Mouse (Mus musculus) heart, adult 8-10 months (tissue): ENCODE measurements around the gene Rpl10-ps3. TPM values are rescaled to one million over a fixed set of nuclear protein-coding genes. Genes with fewer than 3 reads are reported as not detected.

Experiments
- DNase-seq: peaks from one replicate; pipeline ENCODE4 v3.0.0; 2022; ENCODE audit warnings: low spot score
- total RNA-seq, 4 experiments: library from RNA; stranded (reverse); gene quantifications; 2 replicates each; pipeline ENCODE4 v1.2.4; 2022

Rpl10-ps3 gene
- total RNA-seq, 4 experiments from 2014 or later: 421 to 573 (median 516) TPM

DNA sequence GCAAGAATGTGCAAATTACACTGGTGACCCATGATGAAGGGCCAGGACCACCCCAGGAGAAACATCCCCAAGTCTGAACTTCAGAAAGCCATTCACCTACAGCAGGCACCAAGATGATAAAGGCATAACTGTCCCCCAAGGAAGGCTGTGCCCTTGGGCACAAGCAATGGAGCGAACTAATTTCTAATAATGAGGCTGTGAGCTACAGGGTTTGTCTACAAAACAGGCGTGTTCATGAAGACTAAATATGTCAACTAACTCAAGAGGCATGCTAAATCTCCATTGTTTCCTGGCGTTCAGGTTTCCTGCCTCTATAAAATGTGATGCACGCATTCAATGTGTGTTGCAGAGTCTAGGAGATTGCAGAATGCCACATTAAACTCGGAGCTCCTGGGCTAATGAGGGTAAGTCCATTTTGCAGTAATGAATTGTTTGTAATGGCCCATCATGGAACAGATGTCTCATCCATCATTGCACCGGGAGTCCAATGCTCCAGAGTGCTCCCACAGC, 33.7 kb downstream of the Rpl10-ps3 start:
- DNase-seq: no peak

DNA sequence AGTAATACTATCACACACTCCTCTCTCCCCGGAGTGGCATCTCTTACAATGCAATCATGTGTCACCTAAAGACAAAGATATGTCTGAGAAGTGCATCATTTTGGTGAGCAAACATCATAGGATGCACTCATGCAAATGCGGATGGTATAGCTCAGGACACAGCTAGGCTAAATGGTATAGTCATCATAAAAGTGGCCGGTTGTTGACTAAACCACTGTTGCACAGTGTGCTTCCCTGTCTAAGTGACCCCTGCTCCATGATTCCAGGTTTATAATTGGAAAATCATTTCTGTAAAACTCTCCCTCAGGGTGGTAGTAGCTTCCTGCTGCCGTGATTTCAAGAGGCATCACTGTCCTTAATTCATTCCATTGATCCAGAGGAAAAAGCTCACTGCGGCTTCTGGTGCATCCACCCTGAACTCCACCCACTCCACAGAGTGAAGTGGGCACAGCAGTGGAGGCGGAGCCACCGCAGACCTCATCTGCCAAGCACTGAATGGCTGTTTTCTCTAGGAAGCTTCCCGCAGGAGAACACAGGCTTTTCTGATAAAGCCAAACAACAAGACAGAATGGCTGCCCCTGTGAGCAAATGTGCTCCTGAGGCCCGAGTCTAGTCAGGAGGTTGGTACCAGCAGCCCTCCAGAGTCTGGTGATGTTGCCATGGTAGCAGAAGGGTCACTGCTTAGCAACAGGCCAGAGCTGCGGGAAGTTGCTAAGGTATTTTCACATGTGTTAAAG, 38.9 kb downstream of the Rpl10-ps3 start:
- no peak for DNase-seq

DNA sequence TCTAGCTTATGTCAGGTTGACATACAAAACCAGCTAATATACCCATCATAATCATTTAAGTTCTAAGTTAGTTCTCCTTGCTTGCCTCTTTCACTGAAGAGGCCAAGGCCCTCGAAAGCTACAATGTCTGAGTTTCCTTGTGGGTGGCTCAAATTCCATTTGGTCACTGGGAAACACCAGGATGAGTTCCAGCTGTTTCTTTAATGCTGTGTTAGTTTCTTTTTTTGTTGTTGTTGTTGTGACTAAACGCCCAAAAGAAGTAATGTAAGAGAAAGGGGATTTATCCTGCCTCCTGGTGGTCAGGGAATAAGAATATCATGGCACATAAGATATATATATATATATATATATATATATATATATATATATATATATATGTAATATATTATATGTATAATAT, 39.7 kb downstream of the Rpl10-ps3 start:
- no peak for DNase-seq

DNA sequence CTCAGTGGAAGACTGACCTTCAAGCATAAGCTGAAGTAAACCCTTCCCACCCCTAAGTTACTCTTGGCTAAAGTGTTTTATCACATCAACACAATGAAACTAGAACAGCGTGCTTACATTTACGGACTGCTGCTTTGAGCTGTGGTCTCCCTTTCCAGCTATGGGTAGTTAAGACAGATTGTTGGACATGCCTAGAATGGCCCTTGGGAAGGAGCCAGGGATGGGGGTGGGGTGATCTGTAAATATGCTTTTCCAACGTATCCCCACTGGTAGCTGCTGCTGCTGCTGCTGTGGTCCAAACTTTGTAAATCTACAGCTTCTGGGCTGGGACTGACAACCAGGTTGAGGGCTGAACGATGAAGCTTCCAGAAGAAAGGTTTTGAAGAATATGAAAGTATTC, 40.8 kb downstream of the Rpl10-ps3 start:
- DNase-seq: no peak

DNA sequence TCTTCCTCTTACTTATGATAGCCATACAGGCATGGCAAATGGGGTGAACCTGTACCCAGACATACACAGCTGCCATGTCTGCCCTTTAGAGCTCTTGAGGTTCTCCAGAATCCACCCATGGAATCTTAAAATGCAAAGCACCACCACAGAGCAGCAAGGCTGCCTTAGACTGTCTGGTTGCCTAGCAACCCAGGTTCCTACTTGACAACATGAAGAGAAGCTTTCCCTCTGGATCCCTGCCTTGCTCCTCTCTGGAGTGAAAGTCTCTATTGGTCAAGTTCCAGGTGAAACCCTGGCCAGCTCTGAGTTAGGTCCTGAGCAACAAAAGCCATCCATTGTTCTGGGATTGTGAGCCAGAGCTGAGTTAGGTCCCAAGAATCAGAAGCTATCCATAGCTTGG, 43.0 kb downstream of the Rpl10-ps3 start:
- no peak for DNase-seq

DNA sequence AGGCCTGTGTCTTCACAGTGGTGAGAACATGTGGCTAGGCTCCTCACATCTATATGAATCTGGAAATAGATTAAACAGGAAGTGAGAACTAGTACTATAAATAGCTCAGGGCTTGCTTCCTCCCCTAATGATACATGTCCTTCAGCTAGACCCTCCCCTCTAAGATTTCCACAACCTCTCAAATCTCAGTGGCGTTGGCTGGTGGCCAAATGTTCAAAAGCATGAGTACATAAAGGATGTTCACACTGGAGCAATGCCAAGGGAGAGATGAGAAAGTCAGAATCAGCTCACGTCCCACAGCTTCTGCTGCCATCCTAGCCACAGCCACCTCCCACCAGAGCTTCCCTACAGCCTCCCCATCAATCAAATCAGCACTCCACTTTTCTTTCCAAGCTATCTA, 46.4 kb downstream of the Rpl10-ps3 start:
- DNase-seq: no peak

Other genes starting within 250 kb of the Rpl10-ps3 start
- 1 to 10 TPM in 3 of 4 experiments, under 1 TPM in 1; 0.87 to 2.5 (median 1.8) TPM for gene Plet1, start 149.6 kb upstream of the Rpl10-ps3 start, total RNA-seq
- 10 to 100 TPM; 30.9 to 41.7 (median 36.7) TPM for gene Pts, start 183.8 kb upstream of the Rpl10-ps3 start, total RNA-seq
- 1 to 10 TPM in 3 of 4 experiments, under 1 TPM in 1; 0.54 to 2.0 (median 1.5) TPM for gene Il18, start 209.9 kb upstream of the Rpl10-ps3 start, total RNA-seq
- gene Bco2, start 210.2 kb upstream of the Rpl10-ps3 start, total RNA-seq: under 1 TPM; 0.24 to 0.50 (median 0.45) TPM
- gene Tex12, start 216.4 kb upstream of the Rpl10-ps3 start, total RNA-seq: not detected